Mouse (Mus musculus): ENCODE measurements around the gene Atxn1. TPM values are rescaled to one million over a fixed set of nuclear protein-coding genes. Genes with fewer than 3 reads are reported as not detected.
A peak's percentile ranks its signal among the peaks of the same experiment; 100 is the strongest.

Atxn1 gene
- total RNA-seq, 2 experiments from 2014 or later: 36.1 to 52.4 TPM

- DNase-seq: no peak
These were observed 439.9 kb downstream of the Atxn1 start for GRCm38 (mm10) chr13:45524791-45525435.

DNA sequence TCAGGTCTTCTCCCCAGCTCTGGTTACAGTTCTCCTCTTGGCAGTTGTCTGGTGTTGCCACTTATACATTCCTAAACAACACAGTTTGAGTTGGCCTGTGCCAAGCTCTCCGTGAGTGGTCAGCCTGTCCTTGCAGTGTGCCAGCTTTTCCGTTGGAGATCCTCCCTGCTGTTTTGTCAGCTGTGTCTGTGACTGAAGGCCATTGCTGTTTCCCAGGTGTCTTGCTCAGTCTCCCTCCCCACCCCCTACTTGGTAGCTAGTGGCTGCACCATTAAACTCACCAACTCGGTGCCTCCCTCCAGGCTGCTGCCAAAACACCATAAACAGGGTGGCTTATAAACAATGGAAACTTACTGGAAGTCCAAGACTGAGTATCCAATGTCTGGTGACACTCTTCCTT lies 440.5 kb downstream of the Atxn1 start:
- DNase-seq: peak; percentile 60 to 73

- DNase-seq: peak; percentile 15 to 50
These were observed 448.1 kb downstream of the Atxn1 start for GRCm38 (mm10) chr13:45516501-45517393.

DNA sequence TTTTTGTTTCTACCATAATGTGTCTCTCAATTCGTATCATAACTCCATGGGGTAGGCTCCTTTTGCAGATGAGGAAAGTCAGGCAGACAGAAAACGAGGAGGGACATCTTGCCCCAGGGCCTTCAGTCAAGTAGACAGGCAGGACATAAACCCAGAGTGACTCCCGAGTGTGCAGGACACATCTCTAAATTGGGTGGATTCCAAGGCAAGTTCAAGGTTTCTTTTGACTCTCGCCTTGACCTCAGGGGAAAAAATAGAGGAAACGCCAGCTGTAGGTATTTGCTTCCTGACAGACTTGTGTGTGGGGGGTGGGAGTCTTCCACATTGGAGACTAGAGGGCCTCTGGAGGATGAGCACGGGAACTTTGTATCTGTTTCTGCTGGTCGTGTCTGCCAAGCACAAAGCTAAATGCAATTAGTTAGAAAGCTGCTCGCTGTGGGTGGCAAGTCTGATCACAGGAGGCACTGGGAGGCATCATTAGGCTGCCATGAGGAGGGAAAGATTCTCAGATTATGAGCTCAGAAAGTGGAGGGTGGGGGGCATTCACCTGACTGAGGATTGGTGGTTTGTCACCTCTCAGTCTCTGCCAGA lies 449.9 kb downstream of the Atxn1 start:
- DNase-seq: no peak

- no peak for DNase-seq
These were observed 450.7 kb downstream of the Atxn1 start for GRCm38 (mm10) chr13:45514115-45514514.

- no peak for DNase-seq
These were observed 451.5 kb downstream of the Atxn1 start for GRCm38 (mm10) chr13:45513009-45513984.

GRCm38 (mm10) chr13:45512531-45512930 lies 452.3 kb downstream of the Atxn1 start:
- peak; percentile 16 to 34 for DNase-seq

GRCm38 (mm10) chr13:45511706-45512435 lies 452.9 kb downstream of the Atxn1 start:
- DNase-seq: no peak

GRCm38 (mm10) chr13:45509366-45509765 lies 455.4 kb downstream of the Atxn1 start:
- no peak for DNase-seq

DNA sequence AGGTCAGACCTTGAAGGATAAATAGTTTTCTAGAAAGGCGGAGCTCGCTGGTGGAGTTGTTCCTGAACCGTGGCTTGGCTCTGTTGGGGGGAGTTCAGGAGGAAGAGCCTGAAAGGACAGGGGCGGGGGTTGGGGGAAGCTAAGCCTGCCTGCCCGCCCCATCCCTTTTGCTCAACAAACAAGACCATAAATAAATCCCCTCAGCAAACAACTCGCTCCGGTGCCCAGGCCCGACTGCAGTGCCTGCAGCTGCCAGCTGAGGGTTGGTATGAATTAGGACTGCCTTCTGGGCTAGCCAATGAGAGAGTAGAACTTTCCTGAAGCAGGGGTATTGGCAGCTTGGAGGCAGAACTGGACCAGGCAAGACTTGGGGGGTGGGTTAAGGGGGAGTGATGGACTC lies 456.3 kb downstream of the Atxn1 start:
- DNase-seq: peak; percentile 64 to 74

DNA sequence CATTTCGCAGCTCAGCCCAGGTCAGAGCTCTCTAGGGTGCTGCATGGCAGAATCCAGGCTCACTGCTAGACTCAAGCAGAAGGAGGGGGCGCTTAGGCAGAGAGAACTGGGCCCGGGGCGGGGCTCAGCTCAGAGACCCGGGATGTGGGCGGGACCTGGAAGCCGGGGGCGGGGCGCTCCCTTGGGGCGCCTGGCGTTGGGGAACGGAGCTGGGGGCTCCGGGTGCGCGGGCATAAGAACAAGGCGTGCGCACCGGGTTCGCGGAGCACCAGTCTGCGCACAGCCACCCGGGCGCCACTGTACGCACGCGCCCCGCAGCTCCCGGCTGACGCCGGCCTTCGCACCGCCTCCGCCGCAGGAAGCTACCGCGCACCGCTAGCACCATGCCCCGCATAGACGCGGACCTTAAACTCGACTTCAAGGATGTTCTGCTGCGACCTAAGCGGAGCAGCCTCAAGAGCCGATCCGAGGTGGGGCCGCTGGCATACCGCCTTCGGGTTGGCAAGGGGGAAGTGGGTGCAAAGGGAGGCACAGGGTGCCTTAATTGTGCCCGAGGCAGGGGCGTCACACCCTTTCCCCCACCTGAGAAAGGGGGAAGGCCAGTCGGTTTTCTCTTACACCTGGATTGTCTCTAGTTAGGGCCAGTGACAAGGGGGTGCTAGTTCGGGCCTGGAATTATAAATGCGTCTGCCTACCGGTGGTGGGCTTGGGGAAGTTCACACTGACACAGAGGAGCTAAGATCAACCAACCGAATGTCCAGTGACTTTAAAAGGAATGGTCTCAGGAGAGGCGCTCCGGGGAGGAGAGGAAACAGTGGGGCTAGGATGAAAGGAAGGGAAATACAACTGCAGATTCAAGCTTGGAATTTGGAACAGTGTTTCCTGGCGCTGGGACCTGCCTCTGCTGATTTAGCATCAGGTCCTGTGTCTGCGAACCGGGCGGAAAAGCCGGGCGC lies 457.3 kb downstream of the Atxn1 start, which contains the start of gene Gmpr:
Gene Gmpr, plus strand, starts transcription at position 171 of the 956 bp plus-strand sequence.
- DNase-seq: peak; percentile 80 to 91

DNA sequence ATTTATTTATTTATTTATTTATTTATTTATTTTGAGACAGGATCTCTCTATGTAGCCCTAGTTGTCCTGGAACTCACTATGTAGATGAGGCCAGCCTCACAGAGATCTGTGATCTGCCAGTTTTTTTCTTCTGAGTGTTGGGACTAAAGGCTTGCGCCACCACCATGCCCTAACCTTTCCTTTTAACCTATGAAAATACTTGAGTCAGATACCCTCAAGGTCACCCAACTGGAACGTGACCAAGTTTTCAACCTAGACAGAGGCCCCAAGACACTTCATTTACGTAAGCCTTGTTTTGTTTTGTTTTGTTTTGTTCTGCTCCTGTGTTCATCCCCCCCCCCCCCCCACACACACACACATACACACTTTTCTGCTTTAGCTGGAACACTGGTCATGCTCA lies 459.3 kb downstream of the Atxn1 start:
- peak; percentile 36 to 39 for DNase-seq

DNA sequence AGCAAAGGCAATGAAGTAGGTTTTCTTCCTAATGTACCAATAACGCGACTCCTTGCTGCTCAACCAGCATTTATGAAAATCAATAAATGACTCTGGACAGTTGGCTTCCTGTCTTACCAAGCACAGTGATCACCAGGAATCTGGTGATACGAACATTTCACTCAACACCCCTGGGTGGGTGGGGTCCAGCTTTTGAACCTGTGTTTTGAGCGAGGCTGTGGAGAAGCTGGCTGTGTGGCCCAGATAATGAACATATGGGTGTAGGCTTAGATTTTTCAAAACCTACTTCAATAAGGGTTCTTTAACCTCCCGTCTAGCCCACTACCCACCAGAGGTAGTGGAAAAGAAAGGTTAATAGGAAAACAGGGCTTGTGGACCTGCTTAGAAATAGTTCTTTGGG lies 462.0 kb downstream of the Atxn1 start:
- no peak for DNase-seq

- DNase-seq: no peak
These were observed 464.9 kb downstream of the Atxn1 start for GRCm38 (mm10) chr13:45499906-45500305.
